Mouse (Mus musculus) heart, embryonic 13.5 days (tissue): Measurements from ENCODE around the gene Scn5a. TPM values are rescaled to one million over a fixed set of nuclear protein-coding genes. Genes with fewer than 3 reads are reported as not detected.

Source experiments
- ATAC-seq: fragments of 200-750 bp; cut with Nextera tagmentation; 2 replicates; pipeline ENCODE4 v1.8.0; 2017; ENCODE audit warnings: moderate TSS enrichment; ENCODE audit not compliant: insufficient number of reproducible peaks, low FRiP score, low TSS enrichment; ENCODE audit errors: extremely low read depth
- H3K27ac ChIP-seq: fragments of 300-500 bp; sonication (generic); replicated peaks from 2 replicates; pipeline ENCODE4 v1.5.1; 2015; ENCODE audit warnings: moderate library complexity, mild to moderate bottlenecking, inconsistent platforms
- H3K27me3 ChIP-seq: fragments of 300-500 bp; sonication (generic); replicated peaks from 2 replicates; pipeline ENCODE4 v1.6.1; 2015; ENCODE audit warnings: mild to moderate bottlenecking, inconsistent platforms
- H3K36me3 ChIP-seq: fragments of 300-500 bp; sonication (generic); 2 replicates; pipeline ENCODE4 v1.6.1; 2015; ENCODE audit warnings: mild to moderate bottlenecking, inconsistent platforms
- H3K4me1 ChIP-seq: fragments of 300-500 bp; sonication (generic); 2 replicates; pipeline ENCODE4 v1.6.1; 2015; ENCODE audit warnings: inconsistent platforms
- H3K4me2 ChIP-seq: fragments of 300-500 bp; sonication (generic); 2 replicates; pipeline ENCODE4 v1.6.1; 2015; ENCODE audit warnings: inconsistent platforms, mild to moderate bottlenecking, moderate library complexity
- H3K4me3 ChIP-seq: fragments of 300-500 bp; sonication (generic); 2 replicates; pipeline ENCODE4 v1.5.1; 2015; ENCODE audit warnings: moderate library complexity, mild to moderate bottlenecking, inconsistent platforms
- H3K9ac ChIP-seq: fragments of 300-500 bp; sonication (generic); 2 replicates; pipeline ENCODE4 v1.6.1; 2015; ENCODE audit warnings: inconsistent platforms, mild to moderate bottlenecking, moderate library complexity
- H3K9me3 ChIP-seq: fragments of 300-500 bp; sonication (generic); 2 replicates; pipeline ENCODE4 v1.6.1; 2016; ENCODE audit warnings: inconsistent platforms
- WGBS: fragments of 180-500 bp; shearing (Covaris S2); methylation state at CpG from one replicate; pipeline ENCODE4 v1.1.7; 2015; ENCODE audit warnings: mixed read lengths; 5-methylcytosine and 5-hydroxymethylcytosine counted together
- polyA plus RNA-seq: library from polyadenylated mRNA; unstranded; fragments of >200 nt; fragmentation: Nextera tagmentation; extraction: Ambion mirVana; gene quantifications from 2 replicates; pipeline ENCODE4 v1.2.1, GENCODE M21; 2015

The Scn5a gene
- polyA plus RNA-seq, 1 experiment from 2014 or later, result 7.8 TPM

DNA sequence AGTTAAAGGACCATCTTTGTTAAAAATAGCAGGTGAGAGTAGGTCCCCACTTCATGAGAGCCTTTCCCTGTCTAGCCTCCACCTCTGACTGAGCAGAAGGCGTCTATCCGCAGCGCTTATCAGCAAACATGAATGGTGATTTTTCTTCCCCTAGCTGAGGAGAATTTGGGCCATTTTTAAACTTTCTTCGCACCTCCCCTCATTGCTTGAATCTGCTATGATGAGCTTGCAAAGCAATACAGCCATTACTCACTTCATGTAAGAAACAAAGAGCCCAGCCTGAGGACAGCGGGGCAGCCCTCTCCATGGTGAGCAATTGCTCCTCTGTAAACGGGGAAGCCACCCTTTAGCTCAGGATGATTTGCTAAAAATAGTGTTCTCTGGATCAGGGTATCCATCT is 14.0 kb downstream of the Scn5a start:
- H3K4me3 ChIP-seq, result no peak overlapping the region
- peaks cover 71% of the 10 kb centered on the region for H3K4me1 ChIP-seq
- H3K27ac ChIP-seq, result peak overlapping the region; percentile 50; the same call in 1 of the 2 replicates
- H3K27me3 ChIP-seq, result peaks cover 45% of the 10 kb centered on the region
- no peak for ATAC-seq
- H3K9me3 ChIP-seq, result no peaks in the 10 kb centered on the region
- 41% methylated on average over 6 of the region's 6 CpGs for WGBS
- no peaks in the 10 kb centered on the region for H3K36me3 ChIP-seq
- H3K4me2 ChIP-seq, result no peak overlapping the region
- 0 out of 2 replicates have a peak overlapping the region, but pooled peaks have one; percentile 14 for H3K9ac ChIP-seq

DNA sequence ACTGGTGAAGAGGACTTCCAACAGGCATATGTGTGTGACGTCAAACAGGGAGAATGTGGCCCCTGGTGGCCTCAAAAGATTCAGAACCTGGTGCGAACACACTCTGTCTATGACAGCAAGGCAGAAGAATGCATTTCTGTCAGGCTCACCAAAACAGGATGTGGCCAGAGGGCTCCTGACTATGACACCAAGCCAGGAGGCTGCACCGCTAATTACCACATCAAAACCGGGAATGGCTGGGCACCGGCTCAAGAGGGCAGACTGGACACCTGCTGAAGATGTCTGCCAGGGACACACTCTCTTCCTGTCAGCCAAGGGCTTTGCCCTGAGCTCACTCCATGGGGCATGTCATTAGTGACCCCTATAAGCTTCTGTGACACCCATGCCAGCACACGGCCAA is 15.2 kb downstream of the Scn5a start:
- Histone ChIP-seq H3K27me3 (peaks cover 34% of the 10 kb centered on the region), H3K27ac (no peak overlapping the region), H3K9me3 (no peaks in the 10 kb centered on the region), H3K36me3 (no peaks in the 10 kb centered on the region), H3K4me2 (no peak overlapping the region), H3K4me1 (peaks cover 79% of the 10 kb centered on the region), H3K4me3 (no peak overlapping the region), H3K9ac (no peak overlapping the region)
- 56% methylated on average over 6 of the region's 6 CpGs for WGBS
- no peak for ATAC-seq

DNA sequence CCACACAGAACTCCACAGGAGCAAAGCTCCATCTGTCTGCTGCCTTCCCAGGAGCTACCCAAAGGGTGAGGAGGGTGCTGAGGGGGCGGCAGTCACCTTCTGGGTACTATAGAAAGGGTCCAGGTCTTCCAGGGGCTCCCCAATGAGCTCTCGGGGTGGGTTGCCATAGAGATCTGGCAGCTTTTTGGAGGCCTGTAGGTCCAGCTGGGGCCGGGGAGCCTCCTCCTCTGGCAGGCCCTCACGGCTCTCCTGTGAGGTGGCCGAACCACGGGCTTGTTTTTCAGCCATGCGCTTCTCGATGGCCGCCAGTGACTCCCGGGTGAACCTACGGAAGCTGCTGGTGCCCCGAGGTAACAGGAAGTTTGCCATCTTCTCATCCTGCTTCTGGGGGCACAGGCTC is 16.6 kb downstream of the Scn5a start:
- H3K27ac ChIP-seq, result no peak overlapping the region
- no peaks in the 10 kb centered on the region for H3K36me3 ChIP-seq
- no peak overlapping the region for H3K9ac ChIP-seq
- no peak for ATAC-seq
- H3K4me2 ChIP-seq, result no peak overlapping the region
- H3K4me1 ChIP-seq, result peaks cover 80% of the 10 kb centered on the region
- peaks cover 28% of the 10 kb centered on the region for H3K27me3 ChIP-seq
- no peaks in the 10 kb centered on the region for H3K9me3 ChIP-seq
- no peak overlapping the region for H3K4me3 ChIP-seq
- WGBS, result 58% methylated on average over 12 of the region's 12 CpGs

DNA sequence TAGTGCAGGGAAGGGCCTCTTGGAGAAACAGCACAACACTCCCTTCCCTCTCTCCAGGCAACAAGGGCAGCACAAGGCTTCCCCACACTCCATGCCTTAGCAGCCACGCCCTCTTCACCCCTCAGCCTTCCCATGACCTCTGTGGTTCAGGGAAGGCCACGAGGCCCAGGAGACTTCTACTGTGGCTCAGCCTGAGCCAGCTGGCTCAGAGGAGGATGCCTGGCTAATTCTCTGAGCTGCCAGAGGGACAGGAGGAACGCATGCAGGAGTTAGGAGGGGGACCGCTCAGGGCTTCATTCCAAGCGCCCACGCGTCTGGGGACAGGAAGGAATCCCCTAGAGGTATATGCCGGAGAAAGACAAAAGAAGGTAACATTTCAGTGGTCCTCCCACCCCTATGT is 17.1 kb downstream of the Scn5a start:
- Histone ChIP-seq H3K36me3 (no peaks in the 10 kb centered on the region), H3K4me2 (no peak overlapping the region), H3K9me3 (no peaks in the 10 kb centered on the region), H3K27ac (no peak overlapping the region), H3K4me3 (no peak overlapping the region), H3K27me3 (peaks cover 23% of the 10 kb centered on the region), H3K9ac (peak overlapping the region; percentile 7; the same call in 1 of the 2 replicates), H3K4me1 (peaks cover 77% of the 10 kb centered on the region)
- 58% methylated on average over 8 of the region's 8 CpGs for WGBS
- ATAC-seq, result no peak

DNA sequence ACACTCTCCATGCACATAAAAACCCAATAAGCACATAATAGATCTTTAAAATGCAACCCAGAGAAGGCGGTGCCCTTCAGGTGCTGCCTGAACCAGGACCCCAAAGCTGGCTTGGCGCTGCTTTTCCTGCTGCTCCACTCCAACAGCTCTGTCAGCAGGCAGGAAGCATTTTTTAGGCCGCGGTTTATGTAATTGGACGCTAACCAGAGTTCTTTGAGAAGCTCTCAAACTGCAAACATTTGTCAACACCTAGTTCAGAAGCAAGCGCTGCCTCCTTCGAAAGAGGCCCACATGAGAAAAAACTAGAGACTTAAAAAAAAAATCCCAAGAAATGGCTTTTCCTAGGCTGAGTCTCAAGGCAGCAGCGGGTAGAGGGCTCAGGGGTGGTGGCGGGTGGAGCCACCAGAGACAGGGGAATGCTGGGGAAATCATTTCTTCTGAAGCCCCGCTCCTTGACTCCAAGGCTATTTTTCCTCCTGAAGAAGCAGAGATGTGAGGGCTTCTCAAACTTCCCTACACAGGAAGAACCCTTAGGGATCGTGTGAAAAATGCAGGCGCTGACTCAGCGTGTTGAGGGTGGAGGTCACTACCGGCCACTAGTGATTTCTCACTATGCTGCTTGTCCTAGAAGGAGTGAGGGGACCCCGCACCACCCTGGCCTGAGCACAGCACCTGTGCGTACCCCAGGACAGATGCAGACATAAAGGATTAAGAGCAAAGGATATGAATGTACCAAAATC is 19.1 kb downstream of the Scn5a start:
- 63% methylated on average over 16 of the region's 16 CpGs for WGBS
- no peak overlapping the region for H3K9ac ChIP-seq
- no peak overlapping the region for H3K4me2 ChIP-seq
- peaks cover 57% of the 10 kb centered on the region for H3K4me1 ChIP-seq
- no peak overlapping the region for H3K4me3 ChIP-seq
- no peaks in the 10 kb centered on the region for H3K36me3 ChIP-seq
- no peak for ATAC-seq
- H3K27me3 ChIP-seq, result peaks cover 5% of the 10 kb centered on the region; the same call in 1 of the 2 replicates
- H3K27ac ChIP-seq, result no peak overlapping the region
- no peaks in the 10 kb centered on the region for H3K9me3 ChIP-seq

DNA sequence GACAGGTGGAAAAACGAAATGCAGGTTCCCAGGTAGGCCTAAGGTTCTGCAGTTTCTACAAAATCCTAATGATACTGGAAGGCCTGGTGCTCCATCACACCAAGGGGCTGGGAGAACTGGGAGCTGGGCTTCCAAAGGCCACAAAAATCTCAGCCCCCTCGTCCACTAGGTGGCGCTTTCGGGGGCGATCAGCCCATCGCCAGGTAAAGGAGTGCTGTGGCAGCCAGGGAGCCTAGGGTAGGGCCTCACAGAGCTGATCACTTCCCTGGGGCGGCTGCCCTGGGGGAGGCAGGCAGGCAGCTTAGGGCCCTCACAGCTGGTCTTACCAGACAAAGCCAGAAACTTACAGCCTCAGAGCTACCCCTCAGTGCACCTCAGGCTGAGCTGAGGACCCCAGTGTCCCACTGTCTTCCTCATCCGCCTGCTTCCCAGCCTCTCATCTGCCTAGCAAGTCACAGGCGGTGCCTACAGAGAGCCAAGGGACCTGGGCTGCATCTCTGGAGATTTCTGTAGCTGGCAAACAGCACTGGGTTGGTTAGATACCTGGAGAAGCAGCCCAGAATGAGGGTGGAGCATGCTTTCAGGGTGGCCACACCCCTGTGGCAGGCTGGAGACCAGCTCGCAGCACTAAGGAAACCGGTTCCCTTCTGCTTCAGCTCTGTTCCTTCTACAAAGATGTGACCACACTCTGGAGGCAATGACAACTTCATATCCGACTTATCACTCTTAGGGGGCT is 20.5 kb downstream of the Scn5a start:
- Histone ChIP-seq H3K4me2 (no peak overlapping the region), H3K9me3 (no peaks in the 10 kb centered on the region), H3K9ac (no peak overlapping the region), H3K4me3 (no peak overlapping the region), H3K27me3 (no peaks in the 10 kb centered on the region; the same call in 1 of the 2 replicates), H3K4me1 (peaks cover 43% of the 10 kb centered on the region), H3K27ac (no peak overlapping the region), H3K36me3 (no peaks in the 10 kb centered on the region)
- no peak for ATAC-seq
- WGBS, result 25% methylated on average over 12 of the region's 12 CpGs

DNA sequence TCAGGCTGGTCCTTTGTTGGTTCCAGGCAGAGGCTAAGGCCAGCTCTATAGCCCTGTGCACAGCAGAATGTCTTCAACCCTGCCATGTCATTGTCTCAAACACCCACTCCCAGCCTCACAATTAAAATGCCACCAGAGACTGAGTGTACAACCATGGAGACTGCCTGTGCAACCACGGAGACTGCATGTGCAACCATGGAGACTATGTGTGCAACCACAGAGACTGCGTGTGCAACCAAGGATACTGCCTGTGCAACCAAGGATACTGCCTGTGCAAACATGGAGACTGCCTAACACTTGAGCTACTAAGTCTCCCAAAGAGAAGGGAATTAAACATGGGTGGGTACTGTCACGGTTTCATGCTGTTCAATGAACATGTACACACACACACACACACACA is 22.8 kb downstream of the Scn5a start:
- H3K9ac ChIP-seq, result no peak overlapping the region
- no peaks in the 10 kb centered on the region for H3K9me3 ChIP-seq
- no peak for ATAC-seq
- H3K4me2 ChIP-seq, result no peak overlapping the region
- no peaks in the 10 kb centered on the region for H3K27me3 ChIP-seq
- H3K4me3 ChIP-seq, result no peak overlapping the region
- 80% methylated on average over 3 of the region's 3 CpGs for WGBS
- no peaks in the 10 kb centered on the region for H3K36me3 ChIP-seq
- H3K4me1 ChIP-seq, result peaks cover 25% of the 10 kb centered on the region
- no peak overlapping the region for H3K27ac ChIP-seq

DNA sequence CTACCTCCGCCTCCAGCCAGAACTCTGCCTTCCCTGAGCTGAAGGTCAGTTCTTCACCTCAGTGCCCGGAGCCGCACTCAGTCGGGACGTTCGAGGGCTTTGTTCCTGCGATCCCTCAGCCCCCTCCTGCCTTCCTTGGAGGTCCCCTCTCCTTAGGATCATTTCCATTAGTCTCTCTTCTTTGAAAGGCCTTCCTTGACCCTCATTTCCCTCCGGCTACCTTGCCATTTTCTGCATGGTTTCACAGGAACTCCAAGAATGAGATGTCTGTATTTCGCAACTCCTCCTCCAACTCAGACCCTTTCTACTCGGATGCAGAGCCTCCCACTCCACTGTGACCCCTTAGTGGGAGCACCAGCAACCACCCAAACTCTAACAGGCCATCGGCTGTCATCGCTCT is 31.3 kb downstream of the Scn5a start:
- Histone ChIP-seq H3K27ac (no peak overlapping the region), H3K4me2 (no peak overlapping the region), H3K36me3 (peaks cover 54% of the 10 kb centered on the region), H3K9ac (no peak overlapping the region), H3K9me3 (no peaks in the 10 kb centered on the region), H3K4me3 (no peak overlapping the region), H3K4me1 (no peaks in the 10 kb centered on the region), H3K27me3 (0 out of 2 replicates have a peak, but pooled peaks cover 4% of the 10 kb centered on the region)
- ATAC-seq, result no peak
- WGBS, result 76% methylated on average over 12 of the region's 12 CpGs

DNA sequence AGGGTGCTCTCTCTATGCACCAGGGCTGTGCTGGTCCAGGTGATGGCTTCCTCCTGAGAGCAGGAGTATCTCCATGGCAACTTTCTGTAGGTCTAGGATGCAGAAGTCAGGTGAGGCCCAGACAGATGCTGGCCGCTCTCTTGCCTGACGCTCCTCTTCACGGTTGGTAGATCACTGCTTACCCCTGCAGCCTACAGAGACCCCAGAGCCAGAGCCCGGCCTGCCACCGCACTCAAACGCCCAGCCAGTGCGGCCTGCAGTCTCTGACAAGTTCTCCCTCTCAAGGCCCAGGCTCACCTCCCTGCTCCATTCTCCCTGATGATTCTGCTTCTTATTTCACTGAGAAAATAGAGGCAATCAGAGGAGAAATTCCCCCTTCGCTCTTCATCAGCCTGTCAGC is 31.7 kb downstream of the Scn5a start:
- Histone ChIP-seq H3K9me3 (no peaks in the 10 kb centered on the region), H3K4me1 (no peaks in the 10 kb centered on the region), H3K4me3 (no peak overlapping the region), H3K36me3 (peaks cover 55% of the 10 kb centered on the region), H3K27ac (no peak overlapping the region), H3K27me3 (0 out of 2 replicates have a peak, but pooled peaks cover 4% of the 10 kb centered on the region), H3K4me2 (no peak overlapping the region), H3K9ac (no peak overlapping the region)
- no peak for ATAC-seq
- WGBS, result 84% methylated on average over 8 of the region's 8 CpGs

DNA sequence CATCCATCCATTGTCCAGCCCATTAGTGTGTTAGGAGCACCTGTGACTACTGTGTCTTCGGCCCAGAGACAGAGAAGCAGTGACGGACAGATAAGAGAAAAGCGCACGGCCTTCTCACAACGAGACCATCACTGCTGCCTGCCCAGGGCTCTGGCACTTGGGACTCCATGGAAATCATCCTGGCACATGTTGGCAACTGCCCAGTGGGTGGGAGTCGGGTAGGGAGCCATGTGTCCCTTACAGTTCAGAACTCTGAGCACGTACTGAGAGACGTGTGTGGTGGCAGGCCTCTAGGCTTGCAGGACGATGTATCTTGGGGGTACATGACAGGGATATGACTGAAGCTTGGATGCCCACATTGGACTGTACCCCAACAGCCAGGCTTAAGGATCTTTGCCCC is 38.1 kb downstream of the Scn5a start:
- Histone ChIP-seq H3K4me2 (no peak overlapping the region), H3K27me3 (0 out of 2 replicates have a peak, but pooled peaks cover 11% of the 10 kb centered on the region), H3K4me1 (no peaks in the 10 kb centered on the region), H3K27ac (no peak overlapping the region), H3K9ac (no peak overlapping the region), H3K4me3 (no peak overlapping the region), H3K9me3 (no peaks in the 10 kb centered on the region), H3K36me3 (peaks cover 20% of the 10 kb centered on the region)
- 77% methylated on average over 9 of the region's 9 CpGs for WGBS
- no peak for ATAC-seq

DNA sequence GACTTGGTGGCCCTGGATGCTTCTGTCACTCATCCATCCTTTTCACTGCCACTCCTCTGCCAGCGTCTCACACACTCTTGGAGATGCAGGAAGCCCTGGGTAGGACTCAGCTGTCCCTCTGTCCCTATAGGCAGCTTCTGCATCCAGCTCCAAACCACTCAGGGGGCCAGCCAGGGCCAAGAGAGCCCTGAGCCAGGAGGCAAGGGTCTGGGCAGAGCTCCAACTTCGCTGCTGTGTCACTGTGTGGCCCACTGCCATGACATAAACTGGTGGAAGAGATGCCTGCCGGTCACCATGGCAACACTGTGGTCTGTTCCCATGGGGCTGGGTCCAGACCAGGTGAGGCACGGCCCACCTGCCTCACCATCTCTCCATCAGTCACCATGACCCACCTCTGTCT is 41.0 kb downstream of the Scn5a start:
- 68% methylated on average over 4 of the region's 4 CpGs for WGBS
- no peak for ATAC-seq

More for the DNA sequence above, 41.0 kb downstream of the Scn5a start:
- peaks cover 11% of the 10 kb centered on the region for H3K36me3 ChIP-seq
- no peak overlapping the region for H3K4me3 ChIP-seq
- no peaks in the 10 kb centered on the region for H3K4me1 ChIP-seq
- H3K27me3 ChIP-seq, result peaks cover 22% of the 10 kb centered on the region
- H3K9ac ChIP-seq, result no peak overlapping the region
- no peaks in the 10 kb centered on the region for H3K9me3 ChIP-seq
- no peak overlapping the region for H3K27ac ChIP-seq
- H3K4me2 ChIP-seq, result no peak overlapping the region
